Mouse (Mus musculus) ES-E14 (cell line): ENCODE results near the gene Loxl3. TPM values are rescaled to one million over a fixed set of nuclear protein-coding genes. Genes with fewer than 3 reads are reported as not detected.

ENCODE experiments used
- DNase-seq: peaks from one replicate; pipeline ENCODE4 v3.0.0-alpha.2; 2013; ENCODE audit warnings: low read depth, low spot score
- H3K27ac ChIP-seq: 2 replicates; pipeline ENCODE4 v1.5.1; 2012; ENCODE audit warnings: low read depth, mild to moderate bottlenecking, low read length, moderate library complexity, mixed read lengths; ENCODE audit not compliant: poor library complexity, insufficient read depth, severe bottlenecking
- H3K36me3 ChIP-seq: 2 replicates; pipeline ENCODE4 v1.6.1; 2012; ENCODE audit warnings: mild to moderate bottlenecking, low read length, moderate library complexity, mixed read lengths; ENCODE audit not compliant: control insufficient read depth, poor library complexity, insufficient read depth, severe bottlenecking
- H3K4me1 ChIP-seq, 2 experiments: fragments of 150-350 bp in 1 of 2; sonication (generic) in 1 of 2; 2 replicates each; pipeline ENCODE4 v1.6.1; 2012; ENCODE audit warnings: low read length in 2 of 2, mild to moderate bottlenecking in 1 of 2, mixed read lengths in 1 of 2; ENCODE audit not compliant: control insufficient read depth in 2 of 2, insufficient read depth in 2 of 2, poor library complexity in 1 of 2
- H3K4me3 ChIP-seq, 2 experiments: fragments of 150-350 bp in 1 of 2; sonication (generic) in 1 of 2; 2 replicates each; pipeline ENCODE4 v1.5.1; 2012; ENCODE audit warnings: low read length in 2 of 2, low read depth in 1 of 2, mild to moderate bottlenecking in 1 of 2, mixed read lengths in 1 of 2; ENCODE audit not compliant: insufficient read depth in 1 of 2, poor library complexity in 1 of 2, severe bottlenecking in 1 of 2
- H3K9ac ChIP-seq: 2 replicates; pipeline ENCODE4 v1.6.1; 2012; ENCODE audit warnings: low read depth, mild to moderate bottlenecking, low read length, mixed read lengths; ENCODE audit not compliant: poor library complexity, insufficient read depth, severe bottlenecking
- H3K9me3 ChIP-seq: fragments of 150-350 bp; sonication (generic); 2 replicates; pipeline ENCODE4 v1.6.1; 2012; ENCODE audit warnings: low read depth, mild to moderate bottlenecking, low read length; ENCODE audit not compliant: control insufficient read depth, insufficient read depth
- CHD2 ChIP-seq: IDR thresholded peaks from 2 replicates; pipeline ENCODE4 v1.6.1; 2014; ENCODE audit warnings: mild to moderate bottlenecking, low read depth, low read length, inconsistent platforms
- HCFC1 ChIP-seq: IDR thresholded peaks from 2 replicates; pipeline ENCODE4 v1.6.1; 2012; ENCODE audit warnings: low read length, inconsistent platforms, borderline replicate concordance; ENCODE audit not compliant: insufficient read depth
- MAFK ChIP-seq: IDR thresholded peaks from 2 replicates; pipeline ENCODE4 v1.6.1; 2014; ENCODE audit warnings: mild to moderate bottlenecking, low read depth, low read length, inconsistent platforms; ENCODE audit not compliant: insufficient read depth
- ZC3H11A ChIP-seq: IDR thresholded peaks from 2 replicates; pipeline ENCODE4 v1.6.1; 2012; ENCODE audit warnings: low read depth, mild to moderate bottlenecking, inconsistent platforms, low read length, borderline replicate concordance
- ZNF384 ChIP-seq: IDR thresholded peaks from 2 replicates; pipeline ENCODE4 v1.6.1; 2012; ENCODE audit warnings: low read depth, low read length, inconsistent platforms
- in situ Hi-C, 2 experiments: fragments of 600-800 bp; cut with MboI; formaldehyde crosslinking; loops; one replicate each; pipeline ENCODE4 v1.15.1; 2025; ENCODE audit warnings: low sequenced_read_pairs in 2 of 2, inconsistent platforms in 1 of 2; ENCODE audit not compliant: unreplicated experiment in 2 of 2
- total RNA-seq: library from RNA; depleted of rRNA; stranded (reverse); fragments of 300-350 nt; gene quantifications from 2 replicates; pipeline ENCODE4 v1.2.3, GENCODE M21; 2012

The Loxl3 gene
- total RNA-seq, 1 experiment = 2.3 TPM

DNA sequence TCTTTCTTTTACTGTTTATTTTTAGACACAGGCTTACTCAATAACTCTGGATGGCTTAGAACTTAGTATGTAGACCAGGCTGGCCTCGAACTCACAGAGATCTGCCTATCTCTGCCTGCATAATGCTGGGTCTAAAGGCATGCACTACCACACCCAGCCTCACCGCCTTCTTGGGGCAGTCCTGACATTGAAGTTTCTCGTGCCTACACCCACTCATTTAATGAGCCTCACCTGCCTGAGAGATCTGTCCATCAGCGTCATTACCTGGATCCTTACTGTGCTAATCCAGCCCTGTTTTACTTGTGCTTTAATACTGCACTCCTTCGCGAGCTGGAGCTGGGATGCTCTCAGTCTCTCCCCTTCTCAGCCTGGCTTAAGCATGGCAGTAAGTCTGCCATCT, 22.2 kb upstream of the Loxl3 start:
- DNase-seq = no peak
- TF ChIP-seq ZC3H11A (no peak), CHD2 (no peak), ZNF384 (no peak)
- peaks cover 11% of the 10 kb centered on the region for H3K9me3 ChIP-seq
- no peaks in the 10 kb centered on the region for H3K36me3 ChIP-seq
- no peak overlapping the region for H3K9ac ChIP-seq
- in situ Hi-C loops = no loop called here
- no peak overlapping the region for H3K4me3 ChIP-seq
- H3K27ac ChIP-seq = no peak overlapping the region
- no peaks in the 10 kb centered on the region for H3K4me1 ChIP-seq

GRCm38 (mm10) chr6:83013444-83013843, 20.5 kb upstream of the Loxl3 start:
- no peak overlapping the region for H3K4me3 ChIP-seq
- no peak overlapping the region for H3K27ac ChIP-seq
- no peaks in the 10 kb centered on the region for H3K4me1 ChIP-seq
- DNase-seq = no peak
- no peak overlapping the region for H3K9ac ChIP-seq
- no peaks in the 10 kb centered on the region for H3K36me3 ChIP-seq
- no peak for TF ChIP-seq HCFC1
- no peak for TF ChIP-seq ZC3H11A
- TF ChIP-seq MAFK = no peak
- no peak for TF ChIP-seq CHD2
- no peak for TF ChIP-seq ZNF384
- peaks cover 11% of the 10 kb centered on the region for H3K9me3 ChIP-seq
- in situ Hi-C loops = no loop called here

DNA sequence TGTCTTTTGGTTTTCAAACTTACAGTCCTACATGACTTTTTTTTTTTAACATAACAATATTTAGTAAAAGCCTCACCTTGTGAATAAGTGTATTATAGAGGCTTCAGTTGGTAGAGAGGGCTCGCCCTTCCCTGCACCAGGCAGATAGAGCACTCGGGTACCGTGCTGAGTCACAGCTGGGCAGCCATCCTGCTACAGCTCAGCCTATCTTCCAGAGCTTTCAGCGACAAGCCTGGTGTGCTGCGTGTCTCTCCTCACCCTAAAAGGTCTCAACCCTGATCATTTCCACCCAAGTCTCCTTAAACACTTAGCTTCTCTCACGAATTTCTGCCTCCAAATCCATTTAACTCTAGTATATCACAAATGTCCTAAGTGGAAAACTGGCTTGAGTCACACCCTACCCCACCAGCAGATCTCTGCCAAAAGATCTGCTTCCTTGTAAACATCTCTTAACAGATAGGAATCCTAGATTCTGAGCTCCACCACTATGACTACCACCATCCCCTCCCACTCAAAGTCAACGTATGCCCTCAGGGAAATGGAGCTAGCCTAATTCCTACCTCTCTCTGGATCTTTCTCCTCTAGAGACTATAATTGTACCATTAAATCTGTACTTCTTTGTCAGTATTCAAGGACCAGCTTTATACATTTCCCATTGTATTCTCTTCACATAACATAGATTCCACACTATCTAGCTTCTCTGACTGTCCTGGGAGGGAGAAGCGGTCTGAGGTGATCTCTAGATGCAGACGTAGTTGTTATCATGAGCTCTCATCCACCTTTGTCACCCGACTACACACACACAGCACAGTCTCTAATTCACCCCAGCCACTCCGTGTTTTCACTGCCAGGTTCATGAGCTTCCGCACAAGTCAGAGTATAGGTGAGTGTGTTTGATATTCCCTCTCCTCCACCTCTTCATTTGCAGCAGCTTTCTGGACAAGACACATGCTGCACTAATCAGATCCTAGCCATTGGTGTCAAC, 19.2 kb upstream of the Loxl3 start:
- H3K27ac ChIP-seq = no peak overlapping the region
- no peak for DNase-seq
- no peak overlapping the region for H3K9ac ChIP-seq
- no peak for TF ChIP-seq MAFK
- no peak for TF ChIP-seq CHD2
- TF ChIP-seq ZNF384 = no peak
- no peak for TF ChIP-seq HCFC1
- no peak for TF ChIP-seq ZC3H11A
- no peaks in the 10 kb centered on the region for H3K36me3 ChIP-seq
- H3K4me1 ChIP-seq = no peaks in the 10 kb centered on the region
- peaks cover 11% of the 10 kb centered on the region for H3K9me3 ChIP-seq
- in situ Hi-C loops = no loop called here
- no peak overlapping the region for H3K4me3 ChIP-seq

GRCm38 (mm10) chr6:83015749-83016148, 18.2 kb upstream of the Loxl3 start:
- no peak for DNase-seq
- in situ Hi-C loops = no loop called here
- no peaks in the 10 kb centered on the region for H3K4me1 ChIP-seq
- H3K9ac ChIP-seq = no peak overlapping the region
- no peak overlapping the region for H3K4me3 ChIP-seq
- TF ChIP-seq ZNF384 = no peak
- TF ChIP-seq MAFK = no peak
- TF ChIP-seq CHD2 = no peak
- no peak for TF ChIP-seq ZC3H11A
- TF ChIP-seq HCFC1 = no peak
- peaks cover 11% of the 10 kb centered on the region for H3K9me3 ChIP-seq
- H3K36me3 ChIP-seq = no peaks in the 10 kb centered on the region
- no peak overlapping the region for H3K27ac ChIP-seq
